Mouse (Mus musculus) gastrocnemius, postnatal 10 days (tissue): Measurements from ENCODE around the gene Mip. TPM values are rescaled to one million over a fixed set of nuclear protein-coding genes. Genes with fewer than 3 reads are reported as not detected.

Experiments used
- total RNA-seq, 2 experiments: library from RNA; stranded (reverse); gene quantifications; 2 replicates each; pipeline ENCODE4 v1.2.3; 2021

Mip gene
- total RNA-seq, 2 experiments from 2014 or later: not detected

Other genes with a start within 250 kb of the Mip start
- gene Hsd17b6, start 218.2 kb upstream of the Mip start, total RNA-seq: not detected
- 1 to 10 TPM; 5.0 to 6.5 TPM for gene Prim1, start 210.7 kb upstream of the Mip start, total RNA-seq
- 100 to 1,000 TPM; 517 to 566 TPM for gene Naca, start 190.3 kb upstream of the Mip start, total RNA-seq
- gene Ptges3, start 166.9 kb upstream of the Mip start, total RNA-seq: 10 to 100 TPM; 76.1 to 84.5 TPM
- gene Atp5b, start 142.6 kb upstream of the Mip start, total RNA-seq: 1,000 to 10,000 TPM; 3,585 to 4,036 TPM
- gene Baz2a, start 134.3 kb upstream of the Mip start, total RNA-seq: 10 to 100 TPM; 16.1 to 22.7 TPM
- 10 to 100 TPM; 64.2 to 65.3 TPM for gene Rbms2, start 45.5 kb upstream of the Mip start, total RNA-seq
- 1 to 10 TPM; 1.1 to 1.4 TPM for gene Gls2, start 31.4 kb upstream of the Mip start, total RNA-seq
- gene Spryd4, start 14.0 kb upstream of the Mip start, total RNA-seq: 10 to 100 TPM; 36.9 to 37.7 TPM
- 1 to 10 TPM; 7.5 to 8.8 TPM for gene Timeless, start 6.2 kb downstream of the Mip start, total RNA-seq
- under 1 TPM; 0.14 to 0.20 TPM for gene Apon, start 28.3 kb downstream of the Mip start, total RNA-seq
- gene Apof, start 42.8 kb downstream of the Mip start, total RNA-seq: under 1 TPM in 1 of 2 experiments, not detected in 1; 0.20 TPM
- 1 to 10 TPM; 5.9 to 7.6 TPM for gene Stat2, start 44.7 kb downstream of the Mip start, total RNA-seq
- gene Il23a, start 72.9 kb downstream of the Mip start, total RNA-seq: not detected
- gene Pan2, start 77.5 kb downstream of the Mip start, total RNA-seq: 10 to 100 TPM in 1 of 2 experiments, 1 to 10 TPM in 1; 10.0 to 13.9 TPM
- gene Cnpy2, start 96.6 kb downstream of the Mip start, total RNA-seq: 10 to 100 TPM; 62.5 to 71.7 TPM
- gene Cs, start 111.9 kb downstream of the Mip start, total RNA-seq: 100 to 1,000 TPM; 483 to 549 TPM
- 100 to 1,000 TPM; 170 to 198 TPM for gene Coq10a, start 143.2 kb downstream of the Mip start, total RNA-seq
- 10 to 100 TPM; 47.3 to 50.9 TPM for gene Ankrd52, start 151.3 kb downstream of the Mip start, total RNA-seq
- not detected for gene Slc39a5, start 175.4 kb downstream of the Mip start, total RNA-seq
- gene Nabp2, start 185.7 kb downstream of the Mip start, total RNA-seq: 10 to 100 TPM; 50.7 to 51.3 TPM
- gene Rnf41, start 185.8 kb downstream of the Mip start, total RNA-seq: 10 to 100 TPM; 16.4 to 19.1 TPM
- gene Smarcc2, start 233.4 kb downstream of the Mip start, total RNA-seq: 10 to 100 TPM; 47.0 to 62.8 TPM